Mouse (Mus musculus) CD4-positive, CD25-positive, alpha-beta regulatory T cell (primary cell): ENCODE measurements around the gene Gzma. TPM values are rescaled to one million over a fixed set of nuclear protein-coding genes. Genes with fewer than 3 reads are reported as not detected.

Experiments used
- polyA plus RNA-seq: library from polyadenylated mRNA; unstranded; fragments of 100-300 nt; shearing (Covaris generic); gene quantifications from one replicate; pipeline ENCODE4 v1.2.1, GENCODE M21; 2017

The Gzma gene
- polyA plus RNA-seq: 1.0 TPM

GRCm38 (mm10) chr13:113100879-113101278, at the start of gene Gzma:
TSS of gene Gzma (minus strand) at chr13:113100981.

GRCm38 (mm10) chr13:113046211-113046883, 54.4 kb downstream of the Gzma start, which contains the start of gene Gpx8:
TSS of gene Gpx8 (minus strand) at chr13:113046410.

Other genes starting within 250 kb of the Gzma start
- gene Mtrex, start 173.6 kb downstream of the Gzma start, polyA plus RNA-seq: 81.5 TPM
- 29.8 TPM for gene Dhx29, start 173.5 kb downstream of the Gzma start, polyA plus RNA-seq
- gene Ccno, start 113.2 kb downstream of the Gzma start, polyA plus RNA-seq: 0.35 TPM
- gene Mcidas, start 107.1 kb downstream of the Gzma start, polyA plus RNA-seq: 0.07 TPM
- gene Cdc20b, start 65.9 kb downstream of the Gzma start, polyA plus RNA-seq: not detected
- gene Gpx8, start 54.6 kb downstream of the Gzma start, polyA plus RNA-seq: not detected
- 0.19 TPM for gene Esm1, start 108.7 kb upstream of the Gzma start, polyA plus RNA-seq
- gene Gzmk, start 124.9 kb upstream of the Gzma start, polyA plus RNA-seq: not detected
- 0.06 TPM for gene BC067074, start 192.2 kb upstream of the Gzma start, polyA plus RNA-seq